ENCODE assay signal across 16 mouse cellular contexts in genomic region chr5:137106434-137106833, GRCm38 (mm10). TPM values are rescaled to one million over a fixed set of nuclear protein-coding genes. Genes with fewer than 3 reads are reported as not detected.
DNase-seq lines count a peak whose midpoint lies in the region; ATAC-seq and TF ChIP-seq lines count a peak whose summit lies in the region.
"Had no signal": no experiment of that assay in that cellular context is flagged by ENCODE, and none has a peak within 500 bp of the region (broad histone marks: within the 10 kb centered on the region; RNA-seq: fewer than 3 reads in every experiment).

No protein-coding gene starts in this region.

- no peak overlapping the region for H3K9ac ChIP-seq in kidney, embryonic 15.5 days
- H3K9ac ChIP-seq: heart, embryonic 15.5 days had no signal

- H3K4me2 ChIP-seq in kidney, embryonic 15.5 days: no peak overlapping the region

- H3K36me3 ChIP-seq in kidney, adult 2 months (ENCODE audit: control insufficient read depth, insufficient read depth, low read length): no peaks in the 10 kb centered on the region
- 0 out of 2 replicates have a peak, but pooled peaks cover 2% of the 10 kb centered on the region for H3K36me3 ChIP-seq in kidney, embryonic 15.5 days

- 77% methylated on average over 4 of the region's 4 CpGs for WGBS in kidney, adult 2 months
- 78% methylated on average over 4 of the region's 4 CpGs for WGBS in kidney, embryonic 15.5 days

- no peak overlapping the region for H3K27ac ChIP-seq in kidney, adult 2 months (ENCODE audit: insufficient read depth, low read depth, low read length)
- H3K27ac ChIP-seq in kidney, embryonic 15.5 days: no peak overlapping the region
- H3K27ac ChIP-seq: heart, embryonic 15.5 days; macrophage had no signal

- no peak for TF ChIP-seq CTCF in kidney, adult 2 months (conservative IDR thresholded peaks at IDR 0.05; ENCODE audit: insufficient read depth, insufficient read length, low read depth, low read length)

- no peaks in the 10 kb centered on the region for H3K9me3 ChIP-seq in kidney, embryonic 15.5 days (replicated peaks)
- H3K9me3 ChIP-seq: heart, embryonic 15.5 days had no signal

- H3K4me1 ChIP-seq in kidney, adult 2 months (ENCODE audit: control insufficient read depth, insufficient read depth, low read length): no peaks in the 10 kb centered on the region; the same call in 1 of the 2 replicates
- H3K4me1 ChIP-seq in kidney, embryonic 15.5 days: peaks cover 15% of the 10 kb centered on the region; the same call in 1 of the 2 replicates

- peak; percentile 61 for DNase-seq in kidney, adult 2 months
- DNase-seq in 3T3-L1 (ENCODE audit: low read depth, low spot score): peak; percentile 76
- DNase-seq in Muller cell, postnatal 12 days (ENCODE audit: inconsistent ontology term): peak; percentile 57
- peak; percentile 58 to 61 for DNase-seq in kidney, postnatal 25 days
- DNase-seq in right cerebral cortex, postnatal 25 days: no peak
- no peak for DNase-seq in layer of hippocampus, postnatal 10 days (ENCODE audit: low spot score in 2 of 2)

- H3K4me3 ChIP-seq in kidney, adult 2 months (ENCODE audit: insufficient read depth, low read depth, low read length): no peak overlapping the region
- no peak overlapping the region for H3K4me3 ChIP-seq in kidney, embryonic 15.5 days (replicated peaks)
- H3K4me3 ChIP-seq: heart, embryonic 15.5 days had no signal

- TF ChIP-seq POLR2A in kidney, adult 2 months (IDR thresholded peaks at IDR 0.05; ENCODE audit: low read depth, low read length): no peak

- no peaks in the 10 kb centered on the region for H3K27me3 ChIP-seq in kidney, adult 2 months (replicated peaks; ENCODE audit: control insufficient read depth, insufficient read depth, low read length)
- H3K27me3 ChIP-seq in kidney, embryonic 15.5 days: 0 out of 2 replicates have a peak, but pooled peaks cover 3% of the 10 kb centered on the region
- H3K27me3 ChIP-seq: heart, embryonic 15.5 days had no signal

- ATAC-seq in kidney, embryonic 15.5 days (replicated peaks; ENCODE audit: low FRiP score): no peak
- ATAC-seq in frontal cortex, adult (ENCODE audit: low TSS enrichment): no peak

RNA-seq across cellular contexts. Expression of gene Trim56, which starts 9.6 kb away (rescaled TPM):
- polyA plus RNA-seq in kidney, adult 2 months (2012; rRNA removed): 10.2 and 14.4 TPM in 2 replicates
- 7.9 and 9.0 TPM in 2 replicates for polyA plus RNA-seq in kidney, embryonic 15.5 days (2015; fragmentation: Nextera tagmentation; extraction: Ambion mirVana)
- 1 to 10 TPM; 4.8 to 5.2 TPM for total RNA-seq in layer of hippocampus, postnatal 10 days (2021)

RNA-seq across cellular contexts. Expression of gene Serpine1, which starts 34.4 kb away (rescaled TPM):
- polyA plus RNA-seq in kidney, adult 2 months (2012; rRNA removed): 1.1 and 2.1 TPM in 2 replicates
- 0.45 and 0.48 TPM in 2 replicates for polyA plus RNA-seq in kidney, embryonic 15.5 days (2015; fragmentation: Nextera tagmentation; extraction: Ambion mirVana)
- under 1 TPM; 0.80 to 0.96 TPM for total RNA-seq in layer of hippocampus, postnatal 10 days (2021)
- total RNA-seq: neutrophil, adult 5-6 weeks had no signal
- polyA plus RNA-seq: inflammation-experienced regulatory T-cells, adult 6 months had no signal

RNA-seq across cellular contexts. Expression of gene Muc3, which starts 42.7 kb away (rescaled TPM):
- polyA plus RNA-seq in kidney, adult 2 months (2012; rRNA removed): not detected in 2 replicates
- polyA plus RNA-seq in kidney, embryonic 15.5 days (2015; fragmentation: Nextera tagmentation; extraction: Ambion mirVana): 0.09 TPM in 1 of 2 replicates, not detected in the other
- total RNA-seq in layer of hippocampus, postnatal 10 days (2021): not detected
- total RNA-seq: adrenal gland, postnatal 25 days; left cerebral cortex, postnatal 14 days; neutrophil, adult 5-6 weeks had no signal
- polyA plus RNA-seq: embryonic facial prominence, embryonic 14.5 days; forebrain, embryonic 16.5 days; heart, embryonic 15.5 days; inflammation-experienced regulatory T-cells, adult 6 months; macrophage had no signal

Comparison
In these comparisons a context has a peak if more than half of its experiments do, and no peak if none do; other contexts are left out.
1. DNase-seq: peak in kidney, adult 2 months (single experiment), 3T3-L1 (single experiment), Muller cell, postnatal 12 days (single experiment) and kidney, postnatal 25 days (2 of 2); none in right cerebral cortex, postnatal 25 days (single experiment) and layer of hippocampus, postnatal 10 days (0 of 2).